Mouse (Mus musculus) heart, embryonic 12.5 days (tissue): Measurements from ENCODE around the gene Mst1. TPM values are rescaled to one million over a fixed set of nuclear protein-coding genes. Genes with fewer than 3 reads are reported as not detected.

Experiments
- ATAC-seq: fragments of 200-750 bp; cut with Nextera tagmentation; 2 replicates; pipeline ENCODE4 v1.8.0; 2017; ENCODE audit warnings: moderate TSS enrichment, moderate library complexity; ENCODE audit not compliant: insufficient number of reproducible peaks, low FRiP score
- H3K27ac ChIP-seq: fragments of 300-500 bp; sonication (generic); 2 replicates; pipeline ENCODE4 v1.5.1; 2016; ENCODE audit warnings: mild to moderate bottlenecking, moderate library complexity; ENCODE audit not compliant: poor library complexity, severe bottlenecking
- H3K27me3 ChIP-seq: fragments of 300-500 bp; sonication (generic); replicated peaks from 2 replicates; pipeline ENCODE4 v1.6.1; 2016; ENCODE audit warnings: mild to moderate bottlenecking, moderate library complexity
- H3K36me3 ChIP-seq: fragments of 300-500 bp; sonication (generic); 2 replicates; pipeline ENCODE4 v1.6.1; 2016; ENCODE audit warnings: mild to moderate bottlenecking, moderate library complexity
- H3K4me1 ChIP-seq: fragments of 300-500 bp; sonication (generic); replicated peaks from 2 replicates; pipeline ENCODE4 v1.6.1; 2016; ENCODE audit warnings: mild to moderate bottlenecking
- H3K4me2 ChIP-seq: fragments of 300-500 bp; sonication (generic); 2 replicates; pipeline ENCODE4 v1.6.1; 2016; ENCODE audit warnings: mild to moderate bottlenecking, moderate library complexity
- H3K4me3 ChIP-seq: fragments of 300-500 bp; sonication (generic); 2 replicates; pipeline ENCODE4 v1.5.1; 2016; ENCODE audit warnings: mild to moderate bottlenecking
- H3K9ac ChIP-seq: fragments of 300-500 bp; sonication (generic); 2 replicates; pipeline ENCODE4 v1.6.1; 2016; ENCODE audit warnings: mild to moderate bottlenecking, moderate library complexity
- H3K9me3 ChIP-seq: fragments of 300-500 bp; sonication (generic); replicated peaks from 2 replicates; pipeline ENCODE4 v1.6.1; 2016; ENCODE audit warnings: mild to moderate bottlenecking, moderate library complexity
- WGBS: fragments of 180-500 bp; shearing (Covaris S2); methylation state at CpG from one replicate; pipeline ENCODE4 v1.1.7; 2016; 5-methylcytosine and 5-hydroxymethylcytosine counted together
- polyA plus RNA-seq: library from polyadenylated mRNA; unstranded; fragments of >200 nt; fragmentation: Nextera tagmentation; extraction: Ambion mirVana; gene quantifications from 2 replicates; pipeline ENCODE4 v1.2.1, GENCODE M21; 2016

Gene Mst1
- polyA plus RNA-seq, 1 experiment from 2014 or later: 0.31 TPM

DNA sequence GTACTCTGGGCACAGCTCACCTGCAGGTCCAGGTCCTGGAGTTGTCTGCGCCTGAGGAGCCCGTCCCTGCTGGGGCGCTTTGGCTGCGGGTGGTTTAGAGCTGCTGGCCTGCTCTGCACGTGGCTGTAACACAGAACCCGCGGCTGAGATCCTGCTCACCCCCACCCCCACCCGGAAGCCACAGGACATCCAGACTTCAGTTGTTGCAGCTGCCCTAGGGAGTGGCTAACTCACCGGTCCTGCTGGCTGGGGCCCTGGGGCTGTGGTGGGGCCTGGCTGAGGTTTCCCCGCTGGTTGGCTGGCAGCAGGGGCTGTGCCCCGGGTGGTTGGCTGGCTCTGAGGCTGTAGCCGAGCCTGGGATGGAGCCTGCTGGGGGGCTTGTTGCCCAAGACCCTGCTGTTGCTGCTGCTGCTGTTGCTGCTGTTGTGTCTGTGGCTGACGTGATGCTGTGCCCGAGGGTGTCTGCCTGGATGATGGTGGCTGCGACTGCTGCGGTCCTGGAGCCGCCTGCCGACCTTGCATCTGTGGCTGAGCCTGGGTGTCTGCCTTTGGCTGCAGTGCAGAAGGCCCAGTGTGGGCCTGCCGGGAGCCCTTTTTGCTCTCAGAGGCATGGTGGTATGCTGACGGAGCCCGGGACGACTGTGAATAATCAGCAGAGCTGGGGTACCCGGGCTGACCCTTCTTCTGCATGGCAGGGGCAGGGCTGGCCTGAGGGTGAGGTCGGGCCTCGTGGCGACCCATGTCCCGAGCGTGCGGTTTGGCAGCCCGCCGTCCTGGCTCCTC lies 24.7 kb downstream of the Mst1 start:
- H3K9ac ChIP-seq: peak overlapping the region; percentile 33

GRCm38 (mm10) chr9:108105549-108105863 lies 25.3 kb downstream of the Mst1 start:
- Histone ChIP-seq H3K36me3 (no peaks in the 10 kb centered on the region), H3K4me1 (peaks cover 47% of the 10 kb centered on the region), H3K9me3 (no peaks in the 10 kb centered on the region), H3K9ac (no peak overlapping the region), H3K4me2 (peak overlapping the region; percentile 42; the same call in 1 of the 2 replicates), H3K4me3 (no peak overlapping the region), H3K27me3 (peaks cover 4% of the 10 kb centered on the region; the same call in 1 of the 2 replicates), H3K27ac (no peak overlapping the region)
- 84% methylated on average over 12 of the region's 12 CpGs for WGBS
- ATAC-seq: no peak; the same call in 1 of the 2 replicates

More for the DNA sequence above, 24.7 kb downstream of the Mst1 start:
- H3K27ac ChIP-seq: no peak overlapping the region
- no peak for ATAC-seq
- no peaks in the 10 kb centered on the region for H3K9me3 ChIP-seq
- H3K4me1 ChIP-seq: peaks cover 41% of the 10 kb centered on the region
- peaks cover 4% of the 10 kb centered on the region; the same call in 1 of the 2 replicates for H3K27me3 ChIP-seq
- 37% methylated on average over 31 of the region's 31 CpGs for WGBS
- peak overlapping the region; percentile 42 for H3K4me2 ChIP-seq
- no peaks in the 10 kb centered on the region for H3K36me3 ChIP-seq
- H3K4me3 ChIP-seq: no peak overlapping the region; the same call in 1 of the 2 replicates

DNA sequence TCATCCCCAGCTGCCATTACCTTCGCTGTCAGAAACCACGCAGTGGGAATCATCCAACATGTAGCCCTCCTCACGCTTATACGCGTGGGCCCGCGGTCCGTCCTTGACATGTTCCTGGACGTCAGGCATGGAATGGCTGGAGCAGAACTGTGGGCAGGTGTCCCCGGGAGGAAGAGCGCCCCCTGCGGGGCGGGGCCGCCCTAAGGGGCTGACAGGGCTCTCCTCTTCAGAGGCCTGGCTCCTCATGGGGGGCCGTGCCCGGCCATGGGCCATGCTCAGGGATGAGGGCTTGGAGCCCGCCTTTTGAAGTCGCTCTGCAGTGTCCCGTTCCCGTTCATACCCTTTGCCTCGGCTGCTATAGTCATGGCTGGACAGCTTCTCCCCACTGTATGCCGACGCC lies 25.9 kb downstream of the Mst1 start:
- no peak for ATAC-seq
- Histone ChIP-seq H3K36me3 (no peaks in the 10 kb centered on the region), H3K4me1 (peaks cover 50% of the 10 kb centered on the region), H3K4me2 (no peak overlapping the region), H3K4me3 (no peak overlapping the region), H3K9ac (no peak overlapping the region), H3K9me3 (no peaks in the 10 kb centered on the region), H3K27ac (no peak overlapping the region), H3K27me3 (peaks cover 4% of the 10 kb centered on the region; the same call in 1 of the 2 replicates)
- 86% methylated on average over 23 of the region's 23 CpGs for whole genome bisulfite sequencing

DNA sequence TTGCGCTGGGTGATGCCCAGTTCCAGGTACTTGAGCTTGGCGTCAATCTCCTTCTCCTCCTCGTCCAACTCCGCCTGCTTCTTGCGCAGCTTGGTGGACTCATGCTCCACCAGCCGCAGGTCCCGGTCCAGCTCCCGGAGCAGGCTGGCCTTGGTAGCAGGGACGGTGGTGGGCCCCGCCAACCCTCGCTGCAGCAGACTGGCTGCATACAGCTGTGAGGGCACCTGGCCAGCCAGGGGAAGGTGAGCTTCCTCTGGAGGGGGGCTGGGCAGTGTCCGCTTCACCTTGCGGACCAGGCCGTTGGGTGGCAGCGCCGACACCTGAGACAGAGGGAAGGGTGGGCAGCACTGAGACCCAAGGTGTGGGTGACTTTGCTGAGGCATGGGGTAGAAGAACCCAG lies 27.6 kb downstream of the Mst1 start:
- ATAC-seq: no peak
- H3K4me3 ChIP-seq: no peak overlapping the region
- H3K4me1 ChIP-seq: peaks cover 52% of the 10 kb centered on the region
- no peaks in the 10 kb centered on the region for H3K9me3 ChIP-seq
- H3K27me3 ChIP-seq: peaks cover 9% of the 10 kb centered on the region
- H3K36me3 ChIP-seq: no peaks in the 10 kb centered on the region
- H3K27ac ChIP-seq: no peak overlapping the region
- no peak overlapping the region for H3K9ac ChIP-seq
- 90% methylated on average over 16 of the region's 16 CpGs for WGBS
- H3K4me2 ChIP-seq: no peak overlapping the region

GRCm38 (mm10) chr9:108110160-108110559 lies 29.9 kb downstream of the Mst1 start:
- peak overlapping the region; percentile 73 for H3K4me2 ChIP-seq
- peaks cover 44% of the 10 kb centered on the region for H3K4me1 ChIP-seq
- no peaks in the 10 kb centered on the region for H3K36me3 ChIP-seq
- no peak for ATAC-seq
- peak overlapping the region; percentile 44; the same call in 1 of the 2 replicates for H3K9ac ChIP-seq
- H3K27me3 ChIP-seq: peaks cover 32% of the 10 kb centered on the region
- no peak overlapping the region for H3K27ac ChIP-seq
- 66% methylated on average over 16 of the region's 16 CpGs for WGBS
- 0 out of 2 replicates have a peak overlapping the region, but pooled peaks have one; percentile 37 for H3K4me3 ChIP-seq
- H3K9me3 ChIP-seq: no peaks in the 10 kb centered on the region

- Histone ChIP-seq H3K4me1 (peaks cover 41% of the 10 kb centered on the region), H3K9me3 (no peaks in the 10 kb centered on the region), H3K27me3 (peaks cover 42% of the 10 kb centered on the region), H3K27ac (no peak overlapping the region), H3K4me3 (peak overlapping the region; percentile 37), H3K9ac (peak overlapping the region; percentile 54), H3K4me2 (peak overlapping the region; percentile 73), H3K36me3 (no peaks in the 10 kb centered on the region)
- 9% methylated on average over 22 of the region's 22 CpGs for WGBS
- no peak for ATAC-seq
Observed at GRCm38 (mm10) chr9:108111101-108111592, 30.9 kb downstream of the Mst1 start.

DNA sequence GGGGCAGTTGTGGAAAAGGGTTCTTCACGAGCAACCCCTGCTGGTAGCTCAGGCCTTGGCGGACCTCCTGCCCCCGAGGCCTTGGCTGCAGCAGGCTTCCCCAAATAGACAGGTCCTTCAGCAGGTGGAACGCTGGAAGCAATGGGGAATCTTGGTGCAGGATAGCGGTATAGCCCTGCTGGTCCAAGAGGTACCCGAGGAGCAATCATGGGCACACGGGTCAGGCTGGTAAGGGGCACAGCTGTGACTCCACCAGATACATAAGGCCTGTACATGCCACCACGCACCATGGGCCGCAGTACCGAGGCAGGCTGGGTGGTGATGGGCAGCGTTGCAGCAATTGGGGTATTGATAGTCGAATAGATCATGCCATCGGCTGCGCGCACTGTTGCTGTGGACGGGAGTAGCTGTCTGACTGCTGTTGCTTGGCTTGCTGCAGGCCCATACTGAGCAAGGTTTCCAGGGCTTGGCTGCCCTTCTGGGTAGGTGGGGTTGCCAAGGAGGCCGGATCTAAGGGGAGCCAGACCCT lies 31.4 kb downstream of the Mst1 start:
- no peak overlapping the region for H3K27ac ChIP-seq
- no peaks in the 10 kb centered on the region for H3K36me3 ChIP-seq
- peak overlapping the region; percentile 54 for H3K9ac ChIP-seq
- peaks cover 45% of the 10 kb centered on the region for H3K27me3 ChIP-seq
- no peak for ATAC-seq
- peak overlapping the region; percentile 37 for H3K4me3 ChIP-seq
- peak overlapping the region; percentile 73 for H3K4me2 ChIP-seq
- 71% methylated on average over 17 of the region's 17 CpGs for WGBS
- no peaks in the 10 kb centered on the region for H3K9me3 ChIP-seq
- H3K4me1 ChIP-seq: peaks cover 41% of the 10 kb centered on the region

DNA sequence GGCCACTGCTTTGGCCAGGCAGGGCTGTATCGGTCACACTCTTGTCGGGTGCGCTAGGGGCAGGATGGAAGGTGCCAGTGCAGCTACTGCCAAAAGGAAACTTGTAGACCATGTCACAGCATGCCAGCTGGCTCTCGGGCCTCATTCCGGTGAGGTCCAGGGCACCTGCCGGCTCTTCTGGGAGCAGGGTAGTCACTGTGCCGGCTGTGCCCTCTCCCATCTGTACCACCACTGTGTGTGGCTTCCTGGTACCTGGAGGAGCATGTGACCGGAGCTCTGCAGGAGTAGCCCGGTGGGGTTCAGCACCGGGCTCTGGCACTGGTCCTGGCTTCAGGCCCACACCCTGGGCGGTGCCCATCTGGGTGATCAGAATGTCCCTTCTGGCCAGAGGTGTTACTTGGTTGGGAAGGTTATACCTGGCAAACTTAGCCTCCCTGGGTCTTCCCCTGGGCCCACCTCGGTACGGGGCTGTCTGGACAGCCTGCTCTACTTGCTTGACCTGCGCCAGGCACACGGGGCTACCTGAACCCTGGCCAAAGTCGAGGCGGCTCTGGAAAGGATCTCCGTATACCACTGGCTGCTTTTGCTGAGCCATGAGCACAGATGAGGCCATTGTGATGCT lies 32.6 kb downstream of the Mst1 start:
- ATAC-seq: no peak
- H3K27me3 ChIP-seq: peaks cover 41% of the 10 kb centered on the region
- H3K36me3 ChIP-seq: no peaks in the 10 kb centered on the region
- no peak overlapping the region for H3K27ac ChIP-seq
- WGBS: 92% methylated on average over 18 of the region's 18 CpGs
- no peak overlapping the region for H3K4me2 ChIP-seq
- no peak overlapping the region for H3K4me3 ChIP-seq
- no peak overlapping the region for H3K9ac ChIP-seq
- no peaks in the 10 kb centered on the region for H3K9me3 ChIP-seq
- peaks cover 36% of the 10 kb centered on the region for H3K4me1 ChIP-seq

- ATAC-seq: no peak
- no peaks in the 10 kb centered on the region for H3K9me3 ChIP-seq
- H3K4me3 ChIP-seq: no peak overlapping the region
- H3K36me3 ChIP-seq: no peaks in the 10 kb centered on the region
- peaks cover 30% of the 10 kb centered on the region for H3K4me1 ChIP-seq
- no peak overlapping the region for H3K9ac ChIP-seq
- peaks cover 41% of the 10 kb centered on the region for H3K27me3 ChIP-seq
- WGBS: 65% methylated on average over 43 of the region's 43 CpGs
- H3K27ac ChIP-seq: no peak overlapping the region
- peak overlapping the region; percentile 17; the same call in 1 of the 2 replicates for H3K4me2 ChIP-seq
Observed at GRCm38 (mm10) chr9:108115290-108116077, 35.2 kb downstream of the Mst1 start.

- H3K27ac ChIP-seq: no peak overlapping the region
- H3K27me3 ChIP-seq: peaks cover 41% of the 10 kb centered on the region
- no peak overlapping the region for H3K4me2 ChIP-seq
- H3K9ac ChIP-seq: no peak overlapping the region
- WGBS: 57% methylated on average over 4 of the region's 4 CpGs
- H3K36me3 ChIP-seq: no peaks in the 10 kb centered on the region
- no peaks in the 10 kb centered on the region for H3K9me3 ChIP-seq
- no peak overlapping the region for H3K4me3 ChIP-seq
- ATAC-seq: no peak
- peaks cover 23% of the 10 kb centered on the region for H3K4me1 ChIP-seq
Observed at GRCm38 (mm10) chr9:108117143-108117542, 36.9 kb downstream of the Mst1 start.
